Mouse (Mus musculus) T-cell, adult 66 days (primary cell): Measurements from ENCODE around the gene Hsd17b14. TPM values are rescaled to one million over a fixed set of nuclear protein-coding genes. Genes with fewer than 3 reads are reported as not detected.

Experiments used
- total RNA-seq, 2 experiments: library from RNA; stranded (reverse); gene quantifications; 3 replicates in 1 of 2; 4 replicates in 1 of 2; pipeline ENCODE4 v1.2.4; 2023

Gene Hsd17b14
- total RNA-seq, result not detected

GRCm38 (mm10) chr7:45554744-45555143 lies at the start of gene Hsd17b14:
Gene Hsd17b14, plus strand, starts transcription at chr7:45554893.

GRCm38 (mm10) chr7:45509912-45510787 lies 44.5 kb upstream of the Hsd17b14 start, which contains the start of gene Nucb1:
Gene Nucb1, minus strand, starts transcription at chr7:45510406.

GRCm38 (mm10) chr7:45525809-45526473 lies 28.8 kb upstream of the Hsd17b14 start, which contains the start of the genes Ppp1r15a and Plekha4:
Gene Ppp1r15a, minus strand, starts transcription at chr7:45526268.
Gene Plekha4, plus strand, starts transcription at chr7:45526330.

DNA sequence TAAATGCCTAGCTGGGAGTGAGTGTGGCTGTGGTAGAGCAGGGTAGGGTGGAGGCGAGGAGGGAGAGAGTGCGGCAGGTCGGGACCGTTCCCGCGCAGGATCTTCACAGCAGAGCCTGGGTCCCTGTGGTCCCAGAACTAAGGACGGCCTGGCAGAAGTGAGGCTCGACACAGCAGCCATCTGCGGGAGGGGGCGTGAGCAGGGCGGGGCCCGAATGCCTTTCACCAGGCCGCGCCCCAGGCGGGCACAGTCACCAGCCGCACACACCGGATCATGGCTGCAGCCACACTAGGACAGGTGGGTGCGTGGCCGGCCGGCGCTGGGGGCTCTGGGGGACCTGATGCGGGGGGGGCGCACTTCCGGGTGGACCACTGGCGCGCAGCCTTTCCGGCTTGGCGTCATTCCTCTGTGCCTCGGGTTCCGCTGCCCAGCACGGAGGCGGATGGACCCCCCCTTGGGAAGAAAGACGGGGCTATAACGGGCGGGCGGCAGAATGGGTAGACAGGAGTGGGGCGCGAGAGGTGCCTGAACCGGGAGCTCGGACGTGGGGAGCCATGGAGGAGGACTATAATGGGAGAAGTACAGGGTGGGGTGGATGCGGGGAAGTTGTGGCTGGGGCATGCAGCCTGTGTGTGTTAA lies 15.5 kb downstream of the Hsd17b14 start, which contains the start of gene Bcat2:
Gene Bcat2 (plus strand): TSS at position 51 of the 639 bp plus-strand sequence.

DNA sequence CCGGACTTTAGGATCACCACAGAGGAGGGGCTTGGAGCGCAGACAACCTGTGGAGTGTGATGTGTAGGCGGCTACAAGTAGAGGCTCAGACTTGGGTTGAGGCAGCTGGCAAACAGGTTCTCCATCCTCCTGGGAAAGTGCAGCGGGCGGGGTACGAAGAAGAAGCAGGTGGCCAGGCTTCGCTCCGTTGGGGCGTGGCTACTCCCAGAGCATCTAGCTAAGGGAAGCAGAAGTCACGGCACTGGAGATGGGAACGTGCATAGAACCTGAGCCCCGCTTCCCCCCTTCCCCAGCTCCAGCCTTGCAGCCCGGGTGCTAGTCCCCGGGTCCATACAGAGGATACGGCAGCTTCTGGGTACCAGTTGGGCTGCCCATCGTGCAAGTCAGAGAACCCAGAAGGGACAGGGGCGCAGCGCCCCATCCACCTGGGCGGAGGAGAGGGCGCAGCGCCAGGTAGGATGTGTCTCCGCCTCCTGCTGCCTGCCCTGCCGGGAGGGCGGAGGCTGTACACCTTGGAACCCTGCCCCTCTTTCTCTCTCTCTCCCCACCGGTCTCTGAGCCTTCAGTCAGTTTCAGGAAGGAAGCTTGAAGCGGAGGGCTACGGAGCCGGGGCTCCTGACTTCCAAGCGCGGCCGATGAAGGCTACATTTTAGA lies 62.5 kb downstream of the Hsd17b14 start, which contains the start of gene Fut1:
Gene Fut1 (plus strand): TSS at position 248 of the 654 bp plus-strand sequence.

Other genes with a start within 250 kb of the Hsd17b14 start
- gene Trpm4, start 221.1 kb upstream of the Hsd17b14 start, total RNA-seq, result 10 to 100 TPM; 11.4 to 15.3 TPM
- not detected for gene Hrc, start 219.6 kb upstream of the Hsd17b14 start, total RNA-seq
- under 1 TPM; 0.15 to 0.50 TPM for gene Ppfia3, start 187.9 kb upstream of the Hsd17b14 start, total RNA-seq
- 1 to 10 TPM; 3.0 to 3.6 TPM for gene Lin7b, start 184.3 kb upstream of the Hsd17b14 start, total RNA-seq
- 100 to 1,000 TPM; 682 to 709 TPM for gene Snrnp70, start 159.2 kb upstream of the Hsd17b14 start, total RNA-seq
- not detected for gene Kcna7, start 149.2 kb upstream of the Hsd17b14 start, total RNA-seq
- not detected for gene Ntf5, start 141.2 kb upstream of the Hsd17b14 start, total RNA-seq
- gene Lhb, start 134.1 kb upstream of the Hsd17b14 start, total RNA-seq, result not detected
- 1 to 10 TPM; 6.5 to 6.8 TPM for gene Gys1, start 120.0 kb upstream of the Hsd17b14 start, total RNA-seq
- gene Ruvbl2, start 116.8 kb upstream of the Hsd17b14 start, total RNA-seq, result 10 to 100 TPM; 48.6 to 51.6 TPM
- 100 to 1,000 TPM; 409 to 413 TPM for gene Ftl1, start 95.0 kb upstream of the Hsd17b14 start, total RNA-seq
- gene Bax, start 88.0 kb upstream of the Hsd17b14 start, total RNA-seq, result 10 to 100 TPM; 79.4 to 86.6 TPM
- gene Tulp2, start 73.0 kb upstream of the Hsd17b14 start, total RNA-seq, result not detected
- not detected for gene Gm45808, start 68.1 kb upstream of the Hsd17b14 start, total RNA-seq
- gene Dhdh, start 66.1 kb upstream of the Hsd17b14 start, total RNA-seq, result under 1 TPM; 0.62 to 0.96 TPM
- gene Nucb1, start 44.5 kb upstream of the Hsd17b14 start, total RNA-seq, result 100 to 1,000 TPM in 1 of 2 experiments, 10 to 100 TPM in 1; 99.7 to 118 TPM
- gene Ppp1r15a, start 28.6 kb upstream of the Hsd17b14 start, total RNA-seq, result 100 to 1,000 TPM; 770 to 887 TPM
- gene Plekha4, start 28.6 kb upstream of the Hsd17b14 start, total RNA-seq, result 1 to 10 TPM; 1.2 to 1.4 TPM
- gene Bcat2, start 15.3 kb downstream of the Hsd17b14 start, total RNA-seq, result 10 to 100 TPM; 38.7 to 43.5 TPM
- not detected for gene Fgf21, start 60.6 kb downstream of the Hsd17b14 start, total RNA-seq
- gene Fut1, start 62.4 kb downstream of the Hsd17b14 start, total RNA-seq, result not detected
- not detected for gene Izumo1, start 66.9 kb downstream of the Hsd17b14 start, total RNA-seq
- gene Rasip1, start 72.6 kb downstream of the Hsd17b14 start, total RNA-seq, result under 1 TPM in 1 of 2 experiments, not detected in 1; 0.38 TPM
- gene Mamstr, start 85.1 kb downstream of the Hsd17b14 start, total RNA-seq, result not detected
- not detected for gene Fut2, start 111.5 kb downstream of the Hsd17b14 start, total RNA-seq
- gene Ntn5, start 129.1 kb downstream of the Hsd17b14 start, total RNA-seq, result under 1 TPM; 0.35 to 0.65 TPM
- under 1 TPM in 1 of 2 experiments, not detected in 1; 0.20 TPM for gene Sec1, start 139.5 kb downstream of the Hsd17b14 start, total RNA-seq
- gene Car11, start 144.9 kb downstream of the Hsd17b14 start, total RNA-seq, result 10 to 100 TPM in 1 of 2 experiments, 1 to 10 TPM in 1; 8.9 to 10.2 TPM
- gene Dbp, start 150.2 kb downstream of the Hsd17b14 start, total RNA-seq, result 10 to 100 TPM; 34.0 to 37.7 TPM
- 1,000 to 10,000 TPM; 3,079 to 3,201 TPM for gene Rpl18, start 160.6 kb downstream of the Hsd17b14 start, total RNA-seq
- gene Sphk2, start 163.1 kb downstream of the Hsd17b14 start, total RNA-seq, result 10 to 100 TPM; 30.7 to 34.0 TPM
- 1 to 10 TPM; 1.6 to 2.1 TPM for gene Fam83e, start 166.3 kb downstream of the Hsd17b14 start, total RNA-seq
- not detected for gene Spaca4, start 170.9 kb downstream of the Hsd17b14 start, total RNA-seq
- 1 to 10 TPM in 1 of 2 experiments, under 1 TPM in 1; 0.80 to 1.3 TPM for gene Lmtk3, start 228.8 kb downstream of the Hsd17b14 start, total RNA-seq
- 1 to 10 TPM; 1.4 to 3.5 TPM for gene Sult2b1, start 229.8 kb downstream of the Hsd17b14 start, total RNA-seq